Mouse (Mus musculus) heart, postnatal 36 days (tissue): ENCODE results near the gene Rgs8. TPM values are rescaled to one million over a fixed set of nuclear protein-coding genes. Genes with fewer than 3 reads are reported as not detected.

ENCODE experiments used
- DNase-seq, 2 experiments: peaks; one replicate each; pipeline ENCODE4 v3.0.0; 2021 to 2022
- intact Hi-C: fragments of 180-260 bp; cut with DNase I; formaldehyde crosslinking; loops from one replicate; pipeline ENCODE4 v1.15.1; 2025
- total RNA-seq, 2 experiments: library from RNA; stranded (reverse); gene quantifications; 2 replicates each; pipeline ENCODE4 v1.2.3; 2021

The Rgs8 gene
- total RNA-seq, 2 experiments from 2014 or later, result not detected

GRCm38 (mm10) chr1:153740145-153740544 lies 87.3 kb downstream of the Rgs8 start, which contains the start of gene Rgs16:
Rgs16 (plus strand) TSS chr1:153740349.
- peak; percentile 82 to 83 for DNase-seq
- intact Hi-C loops, result loop anchor here (5.0 kb wide), 2 partner anchors 63 to 98 kb away; no protein-coding TSS in a partner anchor

- DNase-seq, result no peak
- intact Hi-C loops, result loop anchor here (5.0 kb wide), 2 partner anchors 64 to 99 kb away; no protein-coding TSS in a partner anchor
These were observed 88.1 kb downstream of the Rgs8 start for GRCm38 (mm10) chr1:153740775-153741400.

GRCm38 (mm10) chr1:153741551-153742316 lies 88.9 kb downstream of the Rgs8 start:
- peak in 1 of 2 experiments; percentile 22 for DNase-seq
- intact Hi-C loops, result loop anchor here (1.0 to 5.0 kb wide), 3 partner anchors 64 to 184 kb away; no protein-coding TSS in a partner anchor

GRCm38 (mm10) chr1:153742374-153743155 lies 89.7 kb downstream of the Rgs8 start:
- intact Hi-C loops, result loop anchor here (1.0 to 5.0 kb wide), 3 partner anchors 65 to 185 kb away; no protein-coding TSS in a partner anchor
- peak; percentile 76 to 85 for DNase-seq

GRCm38 (mm10) chr1:153746119-153746670 lies 93.4 kb downstream of the Rgs8 start:
- DNase-seq, result no peak
- intact Hi-C loops, result loop anchor here (1.0 to 5.0 kb wide), 2 partner anchors 189 to 259 kb away; partner anchors contain the start of gene Dhx9

GRCm38 (mm10) chr1:153746728-153747127 lies 93.9 kb downstream of the Rgs8 start:
- intact Hi-C loops, result loop anchor here (1.0 to 5.0 kb wide), 2 partner anchors 189 to 259 kb away; partner anchors contain the start of gene Dhx9
- peak; percentile 76 to 77 for DNase-seq

GRCm38 (mm10) chr1:153747861-153748530 lies 95.2 kb downstream of the Rgs8 start:
- no peak for DNase-seq
- intact Hi-C loops, result loop anchor here (5.0 kb wide), 1 partner anchor 261 kb away; the partner anchor contains the start of gene Dhx9

GRCm38 (mm10) chr1:153748549-153748948 lies 95.7 kb downstream of the Rgs8 start:
- intact Hi-C loops, result loop anchor here (5.0 kb wide), 1 partner anchor 261 kb away; the partner anchor contains the start of gene Dhx9
- peak in 1 of 2 experiments; percentile 33 for DNase-seq

GRCm38 (mm10) chr1:153749211-153749801 lies 96.5 kb downstream of the Rgs8 start, which contains the start of gene Rnasel:
Rnasel (plus strand) TSS chr1:153749426.
- intact Hi-C loops, result loop anchor here (5.0 kb wide), 1 partner anchor 262 kb away; the partner anchor contains the start of gene Dhx9
- peak; percentile 73 to 82 for DNase-seq

Other genes with a start within 250 kb of the Rgs8 start
- gene Shcbp1l, start 227.9 kb upstream of the Rgs8 start, total RNA-seq, result not detected
- gene Dhx9, start 165.4 kb upstream of the Rgs8 start, total RNA-seq, result 10 to 100 TPM; 49.5 to 50.9 TPM
- 1 to 10 TPM; 1.6 to 1.7 TPM for gene Npl, start 103.0 kb upstream of the Rgs8 start, total RNA-seq
- 1 to 10 TPM; 1.5 to 2.6 TPM for gene Rgs16, start 87.3 kb downstream of the Rgs8 start, total RNA-seq
- 1 to 10 TPM; 4.8 to 6.5 TPM for gene Rnasel, start 96.4 kb downstream of the Rgs8 start, total RNA-seq
- not detected for gene Rgsl1, start 191.1 kb downstream of the Rgs8 start, total RNA-seq
- gene Teddm1b, start 221.3 kb downstream of the Rgs8 start, total RNA-seq, result not detected
- not detected for gene Teddm1a, start 238.7 kb downstream of the Rgs8 start, total RNA-seq
- gene Glul, start 246.9 kb downstream of the Rgs8 start, total RNA-seq, result 100 to 1,000 TPM; 611 to 674 TPM
- gene Teddm2, start 247.2 kb downstream of the Rgs8 start, total RNA-seq, result 1 to 10 TPM in 1 of 2 experiments, under 1 TPM in 1; 0.78 to 1.1 TPM